Mouse (Mus musculus): ENCODE measurements around the gene Slc22a1.

- TF ChIP-seq POLR2A (IDR thresholded peaks at IDR 0.05; ENCODE audit: insufficient read depth, low read length) (no peak), CTCF (IDR thresholded peaks at IDR 0.05; ENCODE audit: low read depth, low read length) (no peak), EP300 (IDR thresholded peaks at IDR 0.05; ENCODE audit: insufficient read depth, low read depth, low read length) (no peak)
Measured at GRCm38 (mm10) chr17:12714080-12714561, 38.5 kb upstream of the Slc22a1 start.

Data from ES-Bruce4 (cell line).